Mouse (Mus musculus): Measurements from ENCODE around the gene Cdc45.

DNA sequence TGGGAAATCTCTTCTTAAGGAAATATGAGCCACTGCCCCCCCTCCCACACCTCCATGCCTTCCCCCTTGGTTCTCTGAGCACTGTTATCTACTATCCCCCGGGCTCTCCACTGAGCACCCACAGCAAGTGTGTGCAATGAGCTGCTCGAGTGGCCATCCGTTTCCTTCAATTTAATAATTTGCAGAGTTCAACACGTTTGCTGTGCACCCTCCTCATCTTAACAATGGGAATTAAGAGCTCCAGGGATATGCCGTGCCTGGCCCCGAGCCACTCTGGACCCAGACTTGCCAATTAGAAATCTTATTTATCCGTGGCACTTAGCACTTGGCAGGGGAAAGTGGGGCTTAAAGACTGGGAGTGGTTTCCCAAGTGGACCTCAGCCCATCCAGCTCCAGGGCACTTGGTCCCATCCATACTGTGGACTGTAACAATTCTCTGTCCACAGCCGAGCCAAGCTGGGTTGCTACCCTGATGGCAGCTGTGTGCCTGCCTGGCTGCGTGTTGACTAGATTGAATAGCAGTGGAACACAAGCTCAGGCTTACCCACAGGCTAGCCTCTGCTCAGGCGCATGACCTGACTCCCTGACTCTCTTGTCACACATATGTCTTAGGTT is 59.8 kb downstream of the Cdc45 start:
- TF ChIP-seq CTCF (IDR thresholded peaks at IDR 0.05; ENCODE audit: extremely low read depth, insufficient read depth, insufficient read length, insufficient replicate concordance) (no peak), POLR2A (IDR thresholded peaks at IDR 0.05; ENCODE audit: low read depth, low read length) (no peak)

All from spleen, adult 2 months (tissue).